Mouse (Mus musculus): Measurements from ENCODE around the gene Sparc. TPM values are rescaled to one million over a fixed set of nuclear protein-coding genes. Genes with fewer than 3 reads are reported as not detected.

Sparc gene
- polyA plus RNA-seq, 1 experiment from 2014 or later, result 316 TPM

DNA sequence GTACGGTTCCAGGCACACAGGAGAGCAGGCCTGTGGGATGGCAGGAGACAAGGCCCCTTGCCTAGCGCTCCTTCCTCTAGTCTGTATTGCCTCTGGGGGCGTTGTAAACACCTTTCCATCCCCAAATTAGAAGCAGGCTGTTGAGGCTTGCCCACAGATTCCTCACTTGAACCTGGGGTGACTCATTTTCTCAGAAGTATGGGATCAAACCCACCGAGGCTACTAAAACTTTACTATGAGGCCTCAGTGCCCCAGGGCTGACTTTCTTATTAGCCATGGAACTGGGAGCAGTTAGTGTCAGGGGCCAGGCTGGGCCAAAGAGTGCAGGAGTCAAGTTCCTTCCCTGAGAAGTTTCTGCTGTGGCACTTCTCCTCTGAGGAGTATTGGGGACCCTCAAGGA, 57.7 kb downstream of the Sparc start:
- Histone ChIP-seq H3K9me3 (ENCODE audit: control insufficient read depth, low read length) (no peaks in the 10 kb centered on the region), H3K9ac (replicated peaks; ENCODE audit: low read depth, low read length) (no peak overlapping the region), H3K36me3 (ENCODE audit: control insufficient read depth, insufficient read depth) (no peaks in the 10 kb centered on the region), H3K27me3 (replicated peaks; ENCODE audit: control insufficient read depth, insufficient read depth, low read length) (no peaks in the 10 kb centered on the region), H3K4me2 (ENCODE audit: low read length) (no peak overlapping the region), H3K4me1 (replicated peaks; ENCODE audit: control insufficient read depth, insufficient read depth, low read length) (no peaks in the 10 kb centered on the region), H3K4me3 (replicated peaks; ENCODE audit: low read length) (no peak overlapping the region), H3K27ac (ENCODE audit: low read length) (no peak overlapping the region)
- WGBS, result 52% methylated on average over 4 of the region's 4 CpGs
- ATAC-seq, result no peak

- ATAC-seq, result no peak
- H3K9ac ChIP-seq (replicated peaks; ENCODE audit: low read depth, low read length), result no peak overlapping the region
- no peaks in the 10 kb centered on the region for H3K4me1 ChIP-seq (replicated peaks; ENCODE audit: control insufficient read depth, insufficient read depth, low read length)
- 85% methylated on average over 3 of the region's 3 CpGs for WGBS
- H3K4me3 ChIP-seq (replicated peaks; ENCODE audit: low read length), result no peak overlapping the region
- no peaks in the 10 kb centered on the region for H3K27me3 ChIP-seq (replicated peaks; ENCODE audit: control insufficient read depth, insufficient read depth, low read length)
- no peaks in the 10 kb centered on the region for H3K9me3 ChIP-seq (ENCODE audit: control insufficient read depth, low read length)
- no peak overlapping the region for H3K27ac ChIP-seq (ENCODE audit: low read length)
- H3K36me3 ChIP-seq (ENCODE audit: control insufficient read depth, insufficient read depth), result no peaks in the 10 kb centered on the region
- no peak overlapping the region for H3K4me2 ChIP-seq (ENCODE audit: low read length)
These were observed 58.3 kb downstream of the Sparc start for GRCm38 (mm10) chr11:55364662-55365061.

DNA sequence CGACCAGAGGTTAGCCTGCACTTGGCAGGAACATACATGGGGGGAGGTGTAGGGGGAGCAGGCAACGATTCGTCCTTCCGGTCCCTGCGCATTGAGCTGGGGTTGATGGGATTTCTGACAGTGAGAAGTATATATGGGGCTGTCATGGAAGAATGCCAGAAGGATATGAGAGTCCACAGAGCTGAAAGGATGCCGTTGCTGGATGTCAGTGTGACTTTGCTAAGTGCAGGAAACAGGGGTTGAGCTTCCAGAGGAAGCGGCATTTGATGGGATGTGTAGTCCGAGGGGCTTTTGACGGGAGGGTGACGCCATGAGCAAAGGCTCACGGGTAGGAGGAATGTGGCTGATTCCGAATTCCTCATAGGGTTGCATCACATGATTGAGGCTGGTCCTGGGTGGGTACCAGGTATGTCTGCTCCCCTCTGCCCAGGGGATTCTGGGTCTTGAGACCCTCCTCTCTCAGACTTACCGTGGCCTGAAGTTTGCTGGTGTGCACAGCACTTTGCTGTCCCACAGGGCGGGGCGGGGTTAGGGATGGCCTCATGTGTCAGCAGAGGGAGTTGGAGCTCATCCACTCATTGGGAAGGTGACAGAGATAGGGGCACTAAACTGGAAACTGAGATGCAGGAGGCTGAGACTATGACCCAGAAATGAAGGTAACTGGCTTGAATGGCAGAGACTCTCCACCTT, 64.7 kb downstream of the Sparc start:
- Histone ChIP-seq H3K4me3 (replicated peaks; ENCODE audit: low read length) (no peak overlapping the region), H3K9ac (replicated peaks; ENCODE audit: low read depth, low read length) (no peak overlapping the region), H3K27ac (ENCODE audit: low read length) (no peak overlapping the region), H3K27me3 (replicated peaks; ENCODE audit: control insufficient read depth, insufficient read depth, low read length) (no peaks in the 10 kb centered on the region), H3K36me3 (ENCODE audit: control insufficient read depth, insufficient read depth) (no peaks in the 10 kb centered on the region), H3K4me1 (replicated peaks; ENCODE audit: control insufficient read depth, insufficient read depth, low read length) (no peaks in the 10 kb centered on the region), H3K4me2 (ENCODE audit: low read length) (no peak overlapping the region), H3K9me3 (ENCODE audit: control insufficient read depth, low read length) (no peaks in the 10 kb centered on the region)
- 82% methylated on average over 15 of the region's 15 CpGs for WGBS
- ATAC-seq, result no peak

- 92% methylated on average over 2 of the region's 2 CpGs for WGBS
- Histone ChIP-seq H3K27ac (ENCODE audit: low read length) (no peak overlapping the region), H3K9me3 (ENCODE audit: control insufficient read depth, low read length) (no peaks in the 10 kb centered on the region), H3K9ac (replicated peaks; ENCODE audit: low read depth, low read length) (no peak overlapping the region), H3K4me3 (replicated peaks; ENCODE audit: low read length) (no peak overlapping the region), H3K4me1 (replicated peaks; ENCODE audit: control insufficient read depth, insufficient read depth, low read length) (no peaks in the 10 kb centered on the region), H3K4me2 (ENCODE audit: low read length) (no peak overlapping the region), H3K27me3 (replicated peaks; ENCODE audit: control insufficient read depth, insufficient read depth, low read length) (no peaks in the 10 kb centered on the region), H3K36me3 (ENCODE audit: control insufficient read depth, insufficient read depth) (no peaks in the 10 kb centered on the region)
- no peak for ATAC-seq
These were observed 66.1 kb downstream of the Sparc start for GRCm38 (mm10) chr11:55356846-55357245.

Other genes with a start within 250 kb of the Sparc start
- 0.16 and 0.46 TPM in 2 replicates for gene Slc36a2, start 238.1 kb downstream of the Sparc start, polyA plus RNA-seq (2015; fragmentation: Nextera tagmentation; extraction: Ambion mirVana)
- gene Slc36a1, start 218.8 kb downstream of the Sparc start, polyA plus RNA-seq (2015; fragmentation: Nextera tagmentation; extraction: Ambion mirVana), result 2.2 and 3.3 TPM in 2 replicates
- 0.04 TPM in 2 replicates for gene Fat2, start 86.6 kb downstream of the Sparc start, polyA plus RNA-seq (2015; fragmentation: Nextera tagmentation; extraction: Ambion mirVana)
- gene Atox1, start 38.1 kb upstream of the Sparc start, polyA plus RNA-seq (2015; fragmentation: Nextera tagmentation; extraction: Ambion mirVana), result 218 and 221 TPM in 2 replicates
- 144 and 158 TPM in 2 replicates for gene G3bp1, start 46.5 kb upstream of the Sparc start, polyA plus RNA-seq (2015; fragmentation: Nextera tagmentation; extraction: Ambion mirVana)
- 0.15 TPM in 1 of 2 replicates, not detected in the other for gene Glra1, start 185.0 kb upstream of the Sparc start, polyA plus RNA-seq (2015; fragmentation: Nextera tagmentation; extraction: Ambion mirVana)

Data from forebrain, embryonic 16.5 days (tissue).